Mouse (Mus musculus) layer of hippocampus, postnatal 14 days (tissue): ENCODE results near the gene Gm17542. TPM values are rescaled to one million over a fixed set of nuclear protein-coding genes. Genes with fewer than 3 reads are reported as not detected.
A peak's percentile ranks its signal among the peaks of the same experiment; 100 is the strongest.
"Not testable (repeated sequence)": the region's sequence is repeated elsewhere in the genome, so short reads cannot be mapped to it uniquely, and the experiment has no call there.

Source experiments
- DNase-seq, 2 experiments: peaks; one replicate each; pipeline ENCODE4 v3.0.0; 2021 to 2022; ENCODE audit warnings: low spot score in 2 of 2, mixed read lengths in 1 of 2
- long read RNA-seq, 2 experiments: library from polyadenylated mRNA; stranded (forward); transcript quantifications; one replicate each; pipeline ENCODE4 v2.0.0; 2021
- total RNA-seq, 2 experiments: library from RNA; stranded (reverse); gene quantifications; 2 replicates each; pipeline ENCODE4 v1.2.3; 2021

Gene Gm17542
- not detected for total RNA-seq
- long read RNA-seq, experiment 1 = 0 reads
- long read RNA-seq, experiment 2 = 0 reads

- DNase-seq = not testable (repeated sequence)
Observed at GRCm38 (mm10) chr10:58718110-58718509, at the start of gene Gm17542. Gene Gm17542, minus strand, starts transcription at chr10:58718210.

GRCm38 (mm10) chr10:58739779-58740178 is 21.8 kb upstream of the Gm17542 start:
- DNase-seq = no peak

GRCm38 (mm10) chr10:58738152-58738551 is 20.1 kb upstream of the Gm17542 start:
- DNase-seq = no peak

GRCm38 (mm10) chr10:58714789-58715148 is 3.2 kb downstream of the Gm17542 start:
- no peak for DNase-seq

GRCm38 (mm10) chr10:58713855-58714788 is 3.9 kb downstream of the Gm17542 start:
- DNase-seq = no peak

- no peak for DNase-seq
Observed at GRCm38 (mm10) chr10:58713225-58713624, 4.8 kb downstream of the Gm17542 start.

- no peak for DNase-seq
Observed at GRCm38 (mm10) chr10:58709021-58709420, 9.0 kb downstream of the Gm17542 start.

GRCm38 (mm10) chr10:58700578-58700977 is 17.4 kb downstream of the Gm17542 start:
- DNase-seq = no peak

GRCm38 (mm10) chr10:58700160-58700559 is 17.9 kb downstream of the Gm17542 start:
- no peak for DNase-seq

- no peak for DNase-seq
Observed at GRCm38 (mm10) chr10:58698955-58699354, 19.1 kb downstream of the Gm17542 start.

- DNase-seq = no peak
Observed at GRCm38 (mm10) chr10:58691051-58691450, 27.0 kb downstream of the Gm17542 start.

GRCm38 (mm10) chr10:58679298-58679697 is 38.7 kb downstream of the Gm17542 start:
- no peak for DNase-seq

GRCm38 (mm10) chr10:58675533-58675932 is 42.5 kb downstream of the Gm17542 start, which contains the start of gene Edar:
Gene Edar, minus strand, starts transcription at chr10:58675654.
- DNase-seq = peak; percentile 66 to 73

GRCm38 (mm10) chr10:58673278-58674061 is 44.5 kb downstream of the Gm17542 start:
- peak; percentile 65 to 81 for DNase-seq

GRCm38 (mm10) chr10:58672557-58673277 is 45.3 kb downstream of the Gm17542 start:
- no peak for DNase-seq

- peak in 1 of 2 experiments; percentile 68 for DNase-seq
Observed at GRCm38 (mm10) chr10:58663868-58664267, 54.1 kb downstream of the Gm17542 start.

Other genes starting within 250 kb of the Gm17542 start
- 1 to 10 TPM; 5.1 to 5.2 TPM for gene Ccdc138, start 220.3 kb downstream of the Gm17542 start, total RNA-seq
- gene Edar, start 42.6 kb downstream of the Gm17542 start, total RNA-seq = under 1 TPM; 0.23 to 0.26 TPM
- 10 to 100 TPM; 43.2 to 45.4 TPM for gene Sh3rf3, start 95.1 kb upstream of the Gm17542 start, total RNA-seq